Mouse (Mus musculus): ENCODE data around the gene Apol6. TPM values are rescaled to one million over a fixed set of nuclear protein-coding genes. Genes with fewer than 3 reads are reported as not detected.

Gene Apol6
- total RNA-seq (2023), result not detected

GRCm38 (mm10) chr15:77044597-77045320 lies at the start of gene Apol6:
TSS of gene Apol6 (plus strand) at chr15:77044729.

DNA sequence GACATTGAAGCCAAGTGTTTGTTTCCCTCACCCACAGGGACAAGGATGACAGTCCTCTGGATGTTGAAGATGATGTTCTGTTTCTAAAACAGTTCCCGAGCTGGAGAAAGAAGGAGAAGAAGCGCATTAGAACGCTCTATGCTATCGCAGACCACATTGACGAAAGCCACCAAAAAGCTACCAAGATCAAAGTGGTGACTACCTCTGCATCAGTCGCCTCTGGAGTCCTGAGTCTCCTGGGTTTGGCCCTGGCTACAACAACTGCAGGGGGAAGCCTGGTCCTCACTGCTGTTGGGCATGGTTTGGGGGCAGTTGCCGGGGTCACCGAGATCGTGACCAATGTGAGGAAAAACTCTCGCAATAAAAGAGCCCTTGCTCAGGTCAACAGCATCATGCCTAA lies 6.0 kb downstream of the Apol6 start, which contains the start of gene Mb:
TSS of gene Mb (minus strand) at position 101 of the 400 bp plus-strand sequence.

Other genes starting within 250 kb of the Apol6 start
- 8.8 TPM for gene Zfp251, start 173.3 kb upstream of the Apol6 start, total RNA-seq (2023)
- gene Zfp7, start 165.5 kb upstream of the Apol6 start, total RNA-seq (2023), result 12.0 TPM
- gene Gm49527, start 165.4 kb upstream of the Apol6 start, total RNA-seq (2023), result not detected
- not detected for gene Zfp647, start 119.3 kb upstream of the Apol6 start, total RNA-seq (2023)
- gene 1110038F14Rik, start 96.2 kb upstream of the Apol6 start, total RNA-seq (2023), result 40.2 TPM
- not detected for gene Mb, start 5.9 kb downstream of the Apol6 start, total RNA-seq (2023)

Data from CD4-positive naive resting alpha-beta T cell, adult 76 days (primary cell).